Mouse (Mus musculus) liver, postnatal 0 days (tissue): ENCODE data around the gene Ppp1r9a. TPM values are rescaled to one million over a fixed set of nuclear protein-coding genes. Genes with fewer than 3 reads are reported as not detected.

Experiments
- ATAC-seq: fragments of 200-750 bp; cut with Nextera tagmentation; 2 replicates; pipeline ENCODE4 v1.8.0; 2017; ENCODE audit warnings: mild to moderate bottlenecking, moderate library complexity
- DNase-seq: peaks from one replicate; pipeline ENCODE4 v3.0.0-alpha.2; 2016
- H3K27ac ChIP-seq: fragments of 300-500 bp; sonication (generic); 2 replicates; pipeline ENCODE4 v1.5.1; 2014; ENCODE audit warnings: antibody characterized with exemption, moderate library complexity, mild to moderate bottlenecking, low read depth
- H3K27me3 ChIP-seq: fragments of 300-500 bp; sonication (generic); 2 replicates; pipeline ENCODE4 v1.6.1; 2014; ENCODE audit warnings: low read length, control low read depth, mixed read lengths; ENCODE audit not compliant: insufficient read depth
- H3K36me3 ChIP-seq: fragments of 300-500 bp; sonication (generic); replicated peaks from 2 replicates; pipeline ENCODE4 v1.6.1; 2014; ENCODE audit warnings: mild to moderate bottlenecking, control low read depth, low read length, moderate library complexity, mixed read lengths; ENCODE audit not compliant: insufficient read depth
- H3K4me1 ChIP-seq: fragments of 300-500 bp; sonication (generic); 2 replicates; pipeline ENCODE4 v1.6.1; 2014; ENCODE audit warnings: antibody characterized with exemption, mild to moderate bottlenecking, control low read depth; ENCODE audit not compliant: insufficient read depth
- H3K4me2 ChIP-seq: fragments of 300-500 bp; sonication (generic); 2 replicates; pipeline ENCODE4 v1.6.1; 2014; ENCODE audit warnings: low read depth, mild to moderate bottlenecking, low read length, moderate library complexity, mixed read lengths
- H3K4me3 ChIP-seq: fragments of 300-500 bp; sonication (generic); 2 replicates; pipeline ENCODE4 v1.5.1; 2014; ENCODE audit warnings: low read depth, low read length
- H3K9ac ChIP-seq: fragments of 300-500 bp; sonication (generic); replicated peaks from 2 replicates; pipeline ENCODE4 v1.6.1; 2014; ENCODE audit warnings: mild to moderate bottlenecking, moderate library complexity
- H3K9me3 ChIP-seq: fragments of 300-500 bp; sonication (generic); 2 replicates; pipeline ENCODE4 v1.6.1; 2016; ENCODE audit warnings: mild to moderate bottlenecking, control low read depth, low read length, mixed read lengths
- CTCF ChIP-seq: sonication (generic); IDR thresholded peaks from 2 replicates; pipeline ENCODE4 v1.5.1; 2016; ENCODE audit warnings: antibody characterized with exemption, low read depth
- EP300 ChIP-seq: IDR thresholded peaks from 2 replicates; pipeline ENCODE4 v1.6.1; 2016; ENCODE audit warnings: antibody characterized with exemption, low read depth, mild to moderate bottlenecking
- WGBS: fragments of 180-500 bp; shearing (Covaris S2); extraction: QIAGEN DNeasy Blood & Tissue Kit; methylation state at CpG from one replicate; pipeline ENCODE4 v1.1.7; 2014; ENCODE audit not compliant: insufficient replicate concordance; 5-methylcytosine and 5-hydroxymethylcytosine counted together
- polyA plus RNA-seq: library from polyadenylated mRNA; unstranded; fragments of >200 nt; fragmentation: Nextera tagmentation; extraction: Ambion mirVana; gene quantifications from 2 replicates; pipeline ENCODE4 v1.2.1, GENCODE M21; 2015

Ppp1r9a gene
- polyA plus RNA-seq, 1 experiment from 2014 or later = 2.5 TPM

- WGBS = 65% methylated on average over 6 of the region's 6 CpGs
- no peak for DNase-seq
- Histone ChIP-seq H3K4me1 (0 out of 2 replicates have a peak, but pooled peaks cover 2% of the 10 kb centered on the region), H3K27me3 (no peaks in the 10 kb centered on the region), H3K9me3 (no peaks in the 10 kb centered on the region), H3K4me3 (no peak overlapping the region), H3K36me3 (no peaks in the 10 kb centered on the region), H3K4me2 (no peak overlapping the region), H3K9ac (no peak overlapping the region), H3K27ac (no peak overlapping the region; the same call in 1 of the 2 replicates)
- TF ChIP-seq EP300 (no peak), CTCF (no peak)
- peak; percentile 33; the same call in 1 of the 2 replicates for ATAC-seq
Observed at GRCm38 (mm10) chr6:4972808-4973207, 70.1 kb downstream of the Ppp1r9a start.

DNA sequence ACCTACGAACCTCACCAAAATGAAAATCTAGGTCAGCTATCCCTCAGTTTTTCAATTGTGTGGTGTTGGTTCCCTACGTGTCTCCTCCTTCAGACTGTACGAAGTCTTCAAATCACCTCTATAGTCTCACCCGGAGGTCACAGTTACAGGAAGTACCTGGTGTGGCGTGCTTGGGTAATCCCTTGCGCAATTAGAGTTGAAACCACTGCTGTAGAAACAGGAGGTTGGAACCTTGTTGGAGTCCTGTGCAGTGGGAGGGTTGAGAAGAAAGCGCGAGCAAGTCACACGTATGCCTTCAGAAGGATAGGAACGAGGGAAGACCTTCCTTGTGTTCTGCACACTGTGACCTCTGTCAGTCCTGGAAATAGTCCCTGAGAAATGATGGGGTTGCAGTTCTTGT is 70.6 kb downstream of the Ppp1r9a start:
- Histone ChIP-seq H3K27me3 (no peaks in the 10 kb centered on the region), H3K36me3 (no peaks in the 10 kb centered on the region), H3K4me3 (no peak overlapping the region), H3K4me2 (no peak overlapping the region), H3K9ac (no peak overlapping the region), H3K9me3 (no peaks in the 10 kb centered on the region), H3K27ac (no peak overlapping the region; the same call in 1 of the 2 replicates), H3K4me1 (0 out of 2 replicates have a peak, but pooled peaks cover 2% of the 10 kb centered on the region)
- 52% methylated on average over 10 of the region's 10 CpGs for WGBS
- DNase-seq (peak; percentile 70), ATAC-seq (peak; percentile 69)
- peak; percentile 46; the same call in 1 of the 2 replicates for TF ChIP-seq EP300
- TF ChIP-seq CTCF = no peak

DNA sequence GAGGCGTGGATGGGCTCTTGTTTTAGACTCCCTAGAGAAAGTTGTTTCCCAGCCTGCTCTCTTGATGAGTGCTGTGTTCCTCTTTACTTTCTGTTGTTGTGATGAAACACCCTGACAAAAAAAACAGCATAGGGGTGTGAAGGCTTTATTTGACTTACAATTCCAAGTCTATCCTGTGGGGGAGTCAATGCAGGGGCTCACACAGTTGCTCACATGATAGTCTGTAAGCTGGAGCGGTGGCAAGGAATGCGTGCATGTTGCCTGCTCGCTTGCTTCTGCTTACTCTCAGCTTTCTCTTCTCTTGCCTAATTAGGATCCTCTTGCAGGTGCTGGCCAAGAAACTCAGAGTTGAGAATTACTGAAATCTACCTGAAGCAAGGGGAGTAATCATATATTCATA is 74.8 kb downstream of the Ppp1r9a start:
- Histone ChIP-seq H3K9ac (no peak overlapping the region), H3K27ac (peak overlapping the region; percentile 53), H3K4me3 (no peak overlapping the region), H3K4me2 (0 out of 2 replicates have a peak overlapping the region, but pooled peaks have one; percentile 2), H3K27me3 (no peaks in the 10 kb centered on the region), H3K36me3 (no peaks in the 10 kb centered on the region), H3K9me3 (no peaks in the 10 kb centered on the region), H3K4me1 (0 out of 2 replicates have a peak, but pooled peaks cover 2% of the 10 kb centered on the region)
- ATAC-seq (peak; percentile 21; the same call in 1 of the 2 replicates), DNase-seq (no peak)
- TF ChIP-seq EP300 (no peak), CTCF (0 out of 2 replicates have a peak, but pooled peaks have one; percentile 8)
- WGBS = 80% methylated on average over 4 of the region's 4 CpGs

- TF ChIP-seq EP300 = no peak
- no peak for TF ChIP-seq CTCF
- DNase-seq = no peak
- WGBS = 47% methylated on average over 2 of the region's 2 CpGs
- ATAC-seq = no peak
- Histone ChIP-seq H3K27ac (peak overlapping the region; percentile 53; the same call in 1 of the 2 replicates), H3K27me3 (no peaks in the 10 kb centered on the region), H3K4me3 (no peak overlapping the region), H3K9ac (no peak overlapping the region), H3K4me1 (no peaks in the 10 kb centered on the region), H3K36me3 (no peaks in the 10 kb centered on the region), H3K9me3 (no peaks in the 10 kb centered on the region), H3K4me2 (no peak overlapping the region)
Observed at GRCm38 (mm10) chr6:4978249-4978648, 75.5 kb downstream of the Ppp1r9a start.

DNA sequence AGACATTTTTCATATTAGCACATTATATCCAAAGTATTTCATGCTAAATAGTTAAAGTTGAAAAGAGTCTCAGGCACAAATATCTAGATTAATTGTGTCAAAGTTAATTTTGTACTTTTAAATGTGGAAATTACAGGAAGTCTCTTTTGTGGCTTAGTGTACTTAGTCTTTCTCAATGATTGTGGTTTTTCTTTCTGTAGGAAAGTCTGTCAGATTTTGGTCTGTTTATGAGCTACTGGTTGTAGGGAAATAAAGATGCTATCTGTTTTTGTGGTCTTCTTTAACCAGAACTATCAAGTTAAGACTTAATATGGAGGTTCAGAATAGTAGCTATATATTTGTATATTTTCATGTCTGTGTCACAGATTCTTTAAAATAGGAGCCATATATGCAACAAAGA is 76.2 kb downstream of the Ppp1r9a start:
- Histone ChIP-seq H3K9ac (no peak overlapping the region), H3K36me3 (no peaks in the 10 kb centered on the region), H3K4me3 (no peak overlapping the region), H3K27ac (no peak overlapping the region), H3K4me1 (no peaks in the 10 kb centered on the region), H3K4me2 (no peak overlapping the region), H3K27me3 (no peaks in the 10 kb centered on the region), H3K9me3 (no peaks in the 10 kb centered on the region)
- no peak for ATAC-seq
- TF ChIP-seq CTCF (no peak), EP300 (no peak)
- DNase-seq = no peak

- no peak for ATAC-seq
- no peak for TF ChIP-seq CTCF
- no peak for TF ChIP-seq EP300
- DNase-seq = no peak
- no peak overlapping the region for H3K9ac ChIP-seq
- H3K27ac ChIP-seq = no peak overlapping the region
- no peaks in the 10 kb centered on the region for H3K36me3 ChIP-seq
- H3K4me1 ChIP-seq = no peaks in the 10 kb centered on the region
- H3K9me3 ChIP-seq = no peaks in the 10 kb centered on the region
- H3K27me3 ChIP-seq = no peaks in the 10 kb centered on the region
- WGBS = 78% methylated on average over 3 of the region's 3 CpGs
- no peak overlapping the region for H3K4me3 ChIP-seq
- no peak overlapping the region for H3K4me2 ChIP-seq
Observed at GRCm38 (mm10) chr6:4980113-4980512, 77.4 kb downstream of the Ppp1r9a start.

DNA sequence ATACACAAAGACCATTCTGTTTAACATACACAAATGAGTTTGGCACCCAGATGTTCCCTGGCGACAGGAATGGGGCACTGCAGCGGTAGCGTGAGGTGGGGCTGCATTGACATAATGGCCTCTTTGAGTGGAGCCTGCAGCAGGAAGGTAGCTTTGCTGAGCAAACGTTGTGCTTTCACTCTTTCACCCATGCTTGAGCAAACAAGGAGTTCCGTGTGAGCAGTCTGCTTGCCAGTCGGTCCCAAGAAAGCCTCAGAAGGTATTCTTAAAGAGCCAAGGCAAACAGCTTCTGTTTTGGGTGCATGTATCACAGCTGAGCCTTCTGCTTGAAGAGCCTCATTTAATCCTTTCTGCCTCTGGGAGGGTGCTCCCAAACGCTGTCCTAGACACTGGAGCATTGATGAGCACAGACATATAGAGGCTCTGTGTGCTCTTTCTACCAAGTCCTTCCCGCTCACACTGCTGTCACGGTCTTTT is 80.0 kb downstream of the Ppp1r9a start:
- Histone ChIP-seq H3K9ac (no peak overlapping the region), H3K27me3 (no peaks in the 10 kb centered on the region), H3K4me2 (no peak overlapping the region), H3K36me3 (no peaks in the 10 kb centered on the region), H3K9me3 (no peaks in the 10 kb centered on the region), H3K27ac (no peak overlapping the region), H3K4me1 (no peaks in the 10 kb centered on the region), H3K4me3 (no peak overlapping the region)
- ATAC-seq = no peak
- WGBS = 60% methylated on average over 9 of the region's 9 CpGs
- TF ChIP-seq CTCF = peak; percentile 17; the same call in 1 of the 2 replicates
- TF ChIP-seq EP300 = no peak
- DNase-seq = no peak
